Mouse (Mus musculus) liver, postnatal 0 days (tissue): ENCODE measurements around the gene Bcl2.

ENCODE experiments used
- CTCF ChIP-seq: sonication (generic); IDR thresholded peaks from 2 replicates; pipeline ENCODE4 v1.5.1; 2016; ENCODE audit warnings: antibody characterized with exemption, low read depth
- EP300 ChIP-seq: IDR thresholded peaks from 2 replicates; pipeline ENCODE4 v1.6.1; 2016; ENCODE audit warnings: antibody characterized with exemption, low read depth, mild to moderate bottlenecking

DNA sequence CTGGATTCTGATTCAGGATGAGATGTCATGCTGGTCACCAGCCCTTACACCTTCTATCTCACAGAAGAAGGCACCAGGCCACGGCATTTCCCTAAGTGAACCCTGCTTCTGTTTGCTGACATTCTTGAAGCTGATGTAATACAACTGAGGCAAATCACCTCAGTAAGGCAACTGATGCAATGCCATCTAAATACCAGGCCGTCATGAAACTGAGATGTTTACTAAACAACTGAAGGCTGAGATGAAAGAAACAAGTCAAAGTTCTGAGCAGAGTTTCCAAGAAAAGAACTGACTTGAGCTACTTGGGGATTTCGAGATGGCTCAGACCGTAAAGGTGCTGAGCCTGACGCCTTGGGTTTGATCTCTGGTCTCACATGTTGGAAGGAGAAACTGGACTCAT is 97.1 kb downstream of the Bcl2 start:
- TF ChIP-seq CTCF (no peak), EP300 (no peak)
